Mouse (Mus musculus) ES-E14 (cell line): ENCODE results near the gene Tbc1d22b. TPM values are rescaled to one million over a fixed set of nuclear protein-coding genes. Genes with fewer than 3 reads are reported as not detected.

ENCODE experiments used
- DNase-seq: peaks from one replicate; pipeline ENCODE4 v3.0.0-alpha.2; 2013; ENCODE audit warnings: low read depth, low spot score
- H3K27ac ChIP-seq: 2 replicates; pipeline ENCODE4 v1.5.1; 2012; ENCODE audit warnings: low read depth, mild to moderate bottlenecking, low read length, moderate library complexity, mixed read lengths; ENCODE audit not compliant: poor library complexity, insufficient read depth, severe bottlenecking
- H3K36me3 ChIP-seq: 2 replicates; pipeline ENCODE4 v1.6.1; 2012; ENCODE audit warnings: mild to moderate bottlenecking, low read length, moderate library complexity, mixed read lengths; ENCODE audit not compliant: control insufficient read depth, poor library complexity, insufficient read depth, severe bottlenecking
- H3K4me1 ChIP-seq, 2 experiments: fragments of 150-350 bp in 1 of 2; sonication (generic) in 1 of 2; 2 replicates each; pipeline ENCODE4 v1.6.1; 2012; ENCODE audit warnings: low read length in 2 of 2, mild to moderate bottlenecking in 1 of 2, mixed read lengths in 1 of 2; ENCODE audit not compliant: control insufficient read depth in 2 of 2, insufficient read depth in 2 of 2, poor library complexity in 1 of 2
- H3K4me3 ChIP-seq, 2 experiments: fragments of 150-350 bp in 1 of 2; sonication (generic) in 1 of 2; 2 replicates each; pipeline ENCODE4 v1.5.1; 2012; ENCODE audit warnings: low read length in 2 of 2, low read depth in 1 of 2, mild to moderate bottlenecking in 1 of 2, mixed read lengths in 1 of 2; ENCODE audit not compliant: insufficient read depth in 1 of 2, poor library complexity in 1 of 2, severe bottlenecking in 1 of 2
- H3K9ac ChIP-seq: 2 replicates; pipeline ENCODE4 v1.6.1; 2012; ENCODE audit warnings: low read depth, mild to moderate bottlenecking, low read length, mixed read lengths; ENCODE audit not compliant: poor library complexity, insufficient read depth, severe bottlenecking
- H3K9me3 ChIP-seq: fragments of 150-350 bp; sonication (generic); 2 replicates; pipeline ENCODE4 v1.6.1; 2012; ENCODE audit warnings: low read depth, mild to moderate bottlenecking, low read length; ENCODE audit not compliant: control insufficient read depth, insufficient read depth
- CHD2 ChIP-seq: IDR thresholded peaks from 2 replicates; pipeline ENCODE4 v1.6.1; 2014; ENCODE audit warnings: mild to moderate bottlenecking, low read depth, low read length, inconsistent platforms
- HCFC1 ChIP-seq: IDR thresholded peaks from 2 replicates; pipeline ENCODE4 v1.6.1; 2012; ENCODE audit warnings: low read length, inconsistent platforms, borderline replicate concordance; ENCODE audit not compliant: insufficient read depth
- MAFK ChIP-seq: IDR thresholded peaks from 2 replicates; pipeline ENCODE4 v1.6.1; 2014; ENCODE audit warnings: mild to moderate bottlenecking, low read depth, low read length, inconsistent platforms; ENCODE audit not compliant: insufficient read depth
- ZC3H11A ChIP-seq: IDR thresholded peaks from 2 replicates; pipeline ENCODE4 v1.6.1; 2012; ENCODE audit warnings: low read depth, mild to moderate bottlenecking, inconsistent platforms, low read length, borderline replicate concordance
- ZNF384 ChIP-seq: IDR thresholded peaks from 2 replicates; pipeline ENCODE4 v1.6.1; 2012; ENCODE audit warnings: low read depth, low read length, inconsistent platforms
- in situ Hi-C, 2 experiments: fragments of 600-800 bp; cut with MboI; formaldehyde crosslinking; loops; one replicate each; pipeline ENCODE4 v1.15.1; 2025; ENCODE audit warnings: low sequenced_read_pairs in 2 of 2, inconsistent platforms in 1 of 2; ENCODE audit not compliant: unreplicated experiment in 2 of 2
- total RNA-seq: library from RNA; depleted of rRNA; stranded (reverse); fragments of 300-350 nt; gene quantifications from 2 replicates; pipeline ENCODE4 v1.2.3, GENCODE M21; 2012

The Tbc1d22b gene
- total RNA-seq, 1 experiment: 8.3 TPM

- Histone ChIP-seq H3K4me1 (0 out of 4 replicates have a peak, but pooled peaks cover 0 to 2% of the 10 kb centered on the region in 2 experiments), H3K4me3 (no peak overlapping the region), H3K9me3 (0 out of 2 replicates have a peak, but pooled peaks cover 1% of the 10 kb centered on the region), H3K27ac (no peak overlapping the region), H3K36me3 (no peaks in the 10 kb centered on the region), H3K9ac (no peak overlapping the region)
- TF ChIP-seq ZNF384: no peak
- TF ChIP-seq MAFK: no peak
- TF ChIP-seq ZC3H11A: no peak
- TF ChIP-seq CHD2: no peak
- TF ChIP-seq HCFC1: no peak
- DNase-seq: no peak
- in situ Hi-C loops: no loop called here
These were observed 8.9 kb downstream of the Tbc1d22b start for GRCm38 (mm10) chr17:29558476-29558875.

- Histone ChIP-seq H3K4me3 (no peak overlapping the region), H3K4me1 (peaks cover 0 to 5% of the 10 kb centered on the region in 2 experiments; a peak in 1 of 4 replicates), H3K9me3 (no peaks in the 10 kb centered on the region), H3K9ac (no peak overlapping the region), H3K36me3 (peaks cover 10% of the 10 kb centered on the region; the same call in 1 of the 2 replicates), H3K27ac (no peak overlapping the region)
- TF ChIP-seq MAFK (no peak), ZC3H11A (no peak), CHD2 (no peak), ZNF384 (no peak), HCFC1 (no peak)
- DNase-seq: no peak
- in situ Hi-C loops: no loop called here
These were observed 15.9 kb downstream of the Tbc1d22b start for GRCm38 (mm10) chr17:29565521-29565920.

- TF ChIP-seq ZNF384: no peak
- no peak for TF ChIP-seq CHD2
- TF ChIP-seq MAFK: no peak
- TF ChIP-seq HCFC1: no peak
- no peak for TF ChIP-seq ZC3H11A
- H3K27ac ChIP-seq: no peak overlapping the region
- H3K4me3 ChIP-seq: no peak overlapping the region
- H3K9ac ChIP-seq: no peak overlapping the region
- in situ Hi-C loops: no loop called here
- H3K4me1 ChIP-seq: peaks cover 0 to 3% of the 10 kb centered on the region in 2 experiments; a peak in 1 of 4 replicates
- no peaks in the 10 kb centered on the region for H3K9me3 ChIP-seq
- H3K36me3 ChIP-seq: peaks cover 20% of the 10 kb centered on the region; the same call in 1 of the 2 replicates
- no peak for DNase-seq
These were observed 18.9 kb downstream of the Tbc1d22b start for GRCm38 (mm10) chr17:29568435-29568834.

- no peak overlapping the region for H3K27ac ChIP-seq
- peaks cover 20% of the 10 kb centered on the region; the same call in 1 of the 2 replicates for H3K36me3 ChIP-seq
- H3K4me1 ChIP-seq: peaks cover 0 to 3% of the 10 kb centered on the region in 2 experiments; a peak in 1 of 4 replicates
- in situ Hi-C loops: no loop called here
- DNase-seq: no peak
- no peaks in the 10 kb centered on the region for H3K9me3 ChIP-seq
- no peak overlapping the region for H3K4me3 ChIP-seq
- no peak for TF ChIP-seq MAFK
- TF ChIP-seq ZNF384: no peak
- no peak for TF ChIP-seq CHD2
- H3K9ac ChIP-seq: no peak overlapping the region
These were observed 20.2 kb downstream of the Tbc1d22b start for GRCm38 (mm10) chr17:29569831-29570230.

- in situ Hi-C loops: no loop called here
- Histone ChIP-seq H3K36me3 (peaks cover 13% of the 10 kb centered on the region; the same call in 1 of the 2 replicates), H3K27ac (no peak overlapping the region), H3K4me3 (no peak overlapping the region), H3K4me1 (no peaks in the 10 kb centered on the region; a peak in 1 of 4 replicates), H3K9me3 (no peaks in the 10 kb centered on the region), H3K9ac (no peak overlapping the region)
- no peak for DNase-seq
- TF ChIP-seq HCFC1 (no peak), CHD2 (no peak), MAFK (no peak), ZNF384 (no peak), ZC3H11A (no peak)
These were observed 30.1 kb downstream of the Tbc1d22b start for GRCm38 (mm10) chr17:29579579-29580126.
